Comparison of ENCODE assay signal across 8 mouse cellular contexts in genomic region chr4:45407703-45408334, GRCm38 (mm10). TPM values are rescaled to one million over a fixed set of nuclear protein-coding genes. Genes with fewer than 3 reads are reported as not detected.
DNase-seq lines count a peak whose midpoint lies in the region; ATAC-seq and TF ChIP-seq lines count a peak whose summit lies in the region.

No protein-coding gene starts in this region.

- peak; percentile 81 for DNase-seq in adrenal gland, adult 2 months
- no peak for DNase-seq in adrenal gland, adult 8-10 months
- peak; percentile 72 for DNase-seq in 3T3-L1 (ENCODE audit: low read depth, low spot score)
- peak; percentile 50 for DNase-seq in cerebellum, adult 9-11 months
- DNase-seq in thymus, postnatal 25 days, result no peak

- peaks cover 11% of the 10 kb centered on the region for H3K36me3 ChIP-seq in hindbrain, embryonic 15.5 days
- H3K36me3 ChIP-seq in liver, embryonic 12.5 days, result peaks cover 29% of the 10 kb centered on the region
- peaks cover 9% of the 10 kb centered on the region for H3K36me3 ChIP-seq in small intestine, adult 2 months (ENCODE audit: control insufficient read depth, insufficient read depth, low read length)

- TF ChIP-seq CTCF in small intestine, adult 2 months (IDR thresholded peaks at IDR 0.05; ENCODE audit: extremely low read depth, insufficient read length, insufficient replicate concordance, low read depth, low read length), result no peak

- H3K4me1 ChIP-seq in hindbrain, embryonic 15.5 days (replicated peaks), result peaks cover 34% of the 10 kb centered on the region
- H3K4me1 ChIP-seq in liver, embryonic 12.5 days, result peaks cover 63% of the 10 kb centered on the region
- peaks cover 15% of the 10 kb centered on the region; the same call in 1 of the 2 replicates for H3K4me1 ChIP-seq in small intestine, adult 2 months (ENCODE audit: control insufficient read depth, insufficient read depth, insufficient read length, low read length)

- H3K27ac ChIP-seq in hindbrain, embryonic 15.5 days (replicated peaks), result peak overlapping the region; percentile 96
- peak overlapping the region; percentile 99 for H3K27ac ChIP-seq in liver, embryonic 12.5 days
- peak overlapping the region; percentile 97 for H3K27ac ChIP-seq in small intestine, adult 2 months (ENCODE audit: insufficient read depth, low read depth, low read length)

- no peak for TF ChIP-seq POLR2A in small intestine, adult 2 months (IDR thresholded peaks at IDR 0.05; ENCODE audit: low read depth, low read length)

- H3K4me3 ChIP-seq in hindbrain, embryonic 15.5 days, result peak overlapping the region; percentile 99
- H3K4me3 ChIP-seq in liver, embryonic 12.5 days, result peak overlapping the region; percentile 90
- H3K4me3 ChIP-seq in small intestine, adult 2 months (ENCODE audit: low read depth, low read length), result peak overlapping the region; percentile 99

- no peaks in the 10 kb centered on the region for H3K9me3 ChIP-seq in hindbrain, embryonic 15.5 days
- no peaks in the 10 kb centered on the region for H3K9me3 ChIP-seq in liver, embryonic 12.5 days (replicated peaks)

- H3K4me2 ChIP-seq in hindbrain, embryonic 15.5 days, result peak overlapping the region; percentile 96
- H3K4me2 ChIP-seq in liver, embryonic 12.5 days, result peak overlapping the region; percentile 95

- peak overlapping the region; percentile 98 for H3K9ac ChIP-seq in hindbrain, embryonic 15.5 days
- H3K9ac ChIP-seq in liver, embryonic 12.5 days, result peak overlapping the region; percentile 99

- H3K27me3 ChIP-seq in hindbrain, embryonic 15.5 days, result no peaks in the 10 kb centered on the region
- peaks cover 27% of the 10 kb centered on the region for H3K27me3 ChIP-seq in liver, embryonic 12.5 days (replicated peaks)
- no peaks in the 10 kb centered on the region for H3K27me3 ChIP-seq in small intestine, adult 2 months (ENCODE audit: control insufficient read depth, insufficient read depth, low read length)

- under 1% methylated on average over 19 of the region's 19 CpGs for WGBS in hindbrain, embryonic 15.5 days
- 1% methylated on average over 19 of the region's 19 CpGs for WGBS in liver, embryonic 12.5 days (ENCODE audit: insufficient replicate concordance)
- WGBS in small intestine, adult 2 months, result under 1% methylated on average over 19 of the region's 19 CpGs

- ATAC-seq in hindbrain, embryonic 15.5 days (ENCODE audit: low FRiP score, low read depth), result no peak
- ATAC-seq in liver, embryonic 12.5 days, result no peak

RNA-seq across cellular contexts. Expression of gene Slc25a51, which starts 0.7 kb away (rescaled TPM):
- 100 to 1,000 TPM; 298 to 434 TPM for total RNA-seq in adrenal gland, adult 2 months (2021)
- 136 and 197 TPM in 2 replicates for polyA plus RNA-seq in adrenal gland, adult 2 months (2012; rRNA removed)
- 100 to 1,000 TPM; 191 to 350 (median 261) TPM for total RNA-seq in adrenal gland, adult 8-10 months (2022)
- 69.5 and 73.3 TPM in 2 replicates for polyA plus RNA-seq in hindbrain, embryonic 15.5 days (2015; fragmentation: Nextera tagmentation; extraction: Ambion mirVana)
- 81.0 and 81.3 TPM in 2 replicates for polyA plus RNA-seq in liver, embryonic 12.5 days (2016; fragmentation: Nextera tagmentation; extraction: Ambion mirVana)
- polyA plus RNA-seq in small intestine, adult 2 months (2012; rRNA removed), result 66.7 and 67.2 TPM in 2 replicates

Comparison
In these comparisons a context has a peak if more than half of its experiments do, and no peak if none do; other contexts are left out.
1. DNase-seq: peak in adrenal gland, adult 2 months (single experiment), 3T3-L1 (single experiment) and cerebellum, adult 9-11 months (single experiment); none in adrenal gland, adult 8-10 months (single experiment) and thymus, postnatal 25 days (single experiment).
2. Peak in every context shown above with its lines, with median percentiles within 50 percentile points of each other: H3K27ac ChIP-seq and H3K4me3 ChIP-seq.